Mouse (Mus musculus) brain, adult 2 months (tissue): ENCODE measurements at regions not wholly inside any gene's neighbourhood (a gene's known extent, or its start where the extent isn't known, plus 50 kb on each side); places are given as distances from the start of the nearest gene placed in this dataset.

ENCODE experiments used
- DNase-seq: peaks from one replicate; pipeline ENCODE4 v3.0.0; 2011; ENCODE audit warnings: low read depth, low spot score

DNA sequence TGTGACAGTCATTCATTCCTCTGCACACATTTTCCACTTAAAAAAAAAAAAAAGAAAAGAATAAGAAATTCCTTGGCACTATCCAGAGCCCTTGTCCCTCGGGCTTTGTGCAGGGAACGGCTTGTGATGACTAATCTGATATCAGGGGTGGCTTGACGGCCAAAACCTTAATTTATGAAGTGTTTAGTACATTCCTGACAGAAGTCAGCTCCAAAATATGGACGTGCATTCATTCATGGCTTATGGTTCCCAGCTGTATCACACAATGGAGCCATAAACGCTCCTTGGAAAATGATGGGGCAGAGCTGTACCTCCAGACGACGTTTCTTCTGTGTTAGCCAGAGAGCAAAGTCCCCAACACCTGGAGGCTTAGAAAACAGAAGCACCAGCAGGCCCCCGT lies 62.1 kb upstream of the Elac2 start:
- DNase-seq = no peak

- DNase-seq = no peak
Observed at GRCm38 (mm10) chr11:64917301-64917700, 61.5 kb upstream of the Elac2 start.

DNA sequence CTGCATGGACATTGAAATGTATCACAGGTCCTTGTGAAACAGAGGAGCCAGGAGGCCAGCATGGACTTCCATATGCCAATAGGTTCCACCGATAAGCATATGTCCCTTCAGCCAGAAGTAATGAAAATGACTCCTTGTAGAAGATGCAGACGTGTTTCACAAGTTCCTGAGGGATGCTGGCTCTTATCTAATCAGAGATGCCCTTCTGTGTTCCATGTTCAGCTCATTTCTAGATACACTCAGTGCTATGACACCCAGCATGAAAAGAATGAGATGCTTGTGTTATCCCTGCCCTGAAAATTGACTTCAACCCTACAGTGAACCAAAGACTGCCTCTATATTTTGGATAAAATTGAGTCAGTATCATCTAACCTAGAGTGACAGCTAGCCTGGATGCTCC lies 53.8 kb upstream of the Elac2 start:
- DNase-seq = no peak

- no peak for DNase-seq
Observed at GRCm38 (mm10) chr11:64925970-64926369, 52.9 kb upstream of the Elac2 start.
